Mouse (Mus musculus) heart, embryonic 12.5 days (tissue): ENCODE data around the gene Zcchc12. TPM values are rescaled to one million over a fixed set of nuclear protein-coding genes. Genes with fewer than 3 reads are reported as not detected.
A peak's percentile ranks its signal among the peaks of the same experiment; 100 is the strongest.

ENCODE experiments used
- ATAC-seq: fragments of 200-750 bp; cut with Nextera tagmentation; 2 replicates; pipeline ENCODE4 v1.8.0; 2017; ENCODE audit warnings: moderate TSS enrichment, moderate library complexity; ENCODE audit not compliant: insufficient number of reproducible peaks, low FRiP score
- H3K27ac ChIP-seq: fragments of 300-500 bp; sonication (generic); 2 replicates; pipeline ENCODE4 v1.5.1; 2016; ENCODE audit warnings: mild to moderate bottlenecking, moderate library complexity; ENCODE audit not compliant: poor library complexity, severe bottlenecking
- H3K27me3 ChIP-seq: fragments of 300-500 bp; sonication (generic); replicated peaks from 2 replicates; pipeline ENCODE4 v1.6.1; 2016; ENCODE audit warnings: mild to moderate bottlenecking, moderate library complexity
- H3K36me3 ChIP-seq: fragments of 300-500 bp; sonication (generic); 2 replicates; pipeline ENCODE4 v1.6.1; 2016; ENCODE audit warnings: mild to moderate bottlenecking, moderate library complexity
- H3K4me1 ChIP-seq: fragments of 300-500 bp; sonication (generic); replicated peaks from 2 replicates; pipeline ENCODE4 v1.6.1; 2016; ENCODE audit warnings: mild to moderate bottlenecking
- H3K4me2 ChIP-seq: fragments of 300-500 bp; sonication (generic); 2 replicates; pipeline ENCODE4 v1.6.1; 2016; ENCODE audit warnings: mild to moderate bottlenecking, moderate library complexity
- H3K4me3 ChIP-seq: fragments of 300-500 bp; sonication (generic); 2 replicates; pipeline ENCODE4 v1.5.1; 2016; ENCODE audit warnings: mild to moderate bottlenecking
- H3K9ac ChIP-seq: fragments of 300-500 bp; sonication (generic); 2 replicates; pipeline ENCODE4 v1.6.1; 2016; ENCODE audit warnings: mild to moderate bottlenecking, moderate library complexity
- H3K9me3 ChIP-seq: fragments of 300-500 bp; sonication (generic); replicated peaks from 2 replicates; pipeline ENCODE4 v1.6.1; 2016; ENCODE audit warnings: mild to moderate bottlenecking, moderate library complexity
- WGBS: fragments of 180-500 bp; shearing (Covaris S2); methylation state at CpG from one replicate; pipeline ENCODE4 v1.1.7; 2016; 5-methylcytosine and 5-hydroxymethylcytosine counted together
- polyA plus RNA-seq: library from polyadenylated mRNA; unstranded; fragments of >200 nt; fragmentation: Nextera tagmentation; extraction: Ambion mirVana; gene quantifications from 2 replicates; pipeline ENCODE4 v1.2.1, GENCODE M21; 2016

Zcchc12 gene
- polyA plus RNA-seq: 7.3 and 7.9 TPM in 2 replicates

- Histone ChIP-seq H3K9me3 (no peaks in the 10 kb centered on the region), H3K36me3 (no peaks in the 10 kb centered on the region), H3K4me2 (peak within 1 kb of the TSS; percentile 70), H3K4me1 (0 out of 2 replicates have a peak, but pooled peaks cover 6% of the 10 kb centered on the region), H3K27me3 (peaks cover 15% of the 10 kb centered on the region), H3K4me3 (peak within 1 kb of the TSS; percentile 38), H3K9ac (0 out of 2 replicates have a peak within 1 kb of the TSS, but pooled peaks have one; percentile 3), H3K27ac (no peak within 1 kb of the TSS)
- 23% methylated on average over 25 of the region's 28 CpGs for WGBS
- ATAC-seq: no peak
Observed at GRCm38 (mm10) chrX:36195736-36196525, at the start of gene Zcchc12. Zcchc12 (plus strand) TSS chrX:36195904.

GRCm38 (mm10) chrX:36146746-36147145 lies 49.0 kb upstream of the Zcchc12 start:
- peak; percentile 57; the same call in 1 of the 2 replicates for ATAC-seq
- no peak overlapping the region for H3K4me3 ChIP-seq
- WGBS: 40% methylated on average over 4 of the region's 4 CpGs
- H3K27ac ChIP-seq: peak overlapping the region; percentile 74
- 0 out of 2 replicates have a peak, but pooled peaks cover 3% of the 10 kb centered on the region for H3K4me1 ChIP-seq
- H3K9ac ChIP-seq: no peak overlapping the region
- no peaks in the 10 kb centered on the region for H3K9me3 ChIP-seq
- H3K36me3 ChIP-seq: peaks cover 2% of the 10 kb centered on the region; the same call in 1 of the 2 replicates
- no peak overlapping the region for H3K4me2 ChIP-seq
- H3K27me3 ChIP-seq: no peaks in the 10 kb centered on the region

GRCm38 (mm10) chrX:36150100-36150499 lies 45.6 kb upstream of the Zcchc12 start:
- Histone ChIP-seq H3K4me1 (0 out of 2 replicates have a peak, but pooled peaks cover 5% of the 10 kb centered on the region), H3K4me2 (no peak overlapping the region), H3K36me3 (peaks cover 2% of the 10 kb centered on the region; the same call in 1 of the 2 replicates), H3K9me3 (no peaks in the 10 kb centered on the region), H3K4me3 (no peak overlapping the region), H3K27me3 (no peaks in the 10 kb centered on the region), H3K9ac (no peak overlapping the region), H3K27ac (no peak overlapping the region)
- no peak for ATAC-seq

- 46% methylated on average over 2 of the region's 2 CpGs for WGBS
- Histone ChIP-seq H3K4me3 (no peak overlapping the region), H3K27me3 (no peaks in the 10 kb centered on the region), H3K9me3 (no peaks in the 10 kb centered on the region), H3K9ac (no peak overlapping the region), H3K27ac (no peak overlapping the region), H3K4me2 (no peak overlapping the region), H3K4me1 (0 out of 2 replicates have a peak, but pooled peaks cover 2% of the 10 kb centered on the region), H3K36me3 (no peaks in the 10 kb centered on the region)
- ATAC-seq: no peak
Observed at GRCm38 (mm10) chrX:36156677-36157076, 39.0 kb upstream of the Zcchc12 start.

GRCm38 (mm10) chrX:36161567-36161966 lies 34.1 kb upstream of the Zcchc12 start:
- H3K4me3 ChIP-seq: no peak overlapping the region
- ATAC-seq: no peak
- no peak overlapping the region for H3K4me2 ChIP-seq
- H3K27ac ChIP-seq: no peak overlapping the region
- 37% methylated on average over 4 of the region's 4 CpGs for WGBS
- no peak overlapping the region for H3K9ac ChIP-seq
- H3K36me3 ChIP-seq: no peaks in the 10 kb centered on the region
- H3K4me1 ChIP-seq: no peaks in the 10 kb centered on the region
- H3K9me3 ChIP-seq: no peaks in the 10 kb centered on the region
- H3K27me3 ChIP-seq: no peaks in the 10 kb centered on the region

- no peaks in the 10 kb centered on the region for H3K36me3 ChIP-seq
- H3K9ac ChIP-seq: no peak overlapping the region
- H3K4me1 ChIP-seq: no peaks in the 10 kb centered on the region
- no peaks in the 10 kb centered on the region for H3K27me3 ChIP-seq
- no peak overlapping the region for H3K4me3 ChIP-seq
- no peak overlapping the region for H3K4me2 ChIP-seq
- ATAC-seq: no peak
- H3K27ac ChIP-seq: no peak overlapping the region
- H3K9me3 ChIP-seq: no peaks in the 10 kb centered on the region
Observed at GRCm38 (mm10) chrX:36183625-36184024, 12.1 kb upstream of the Zcchc12 start.

GRCm38 (mm10) chrX:36186036-36186435 lies 9.7 kb upstream of the Zcchc12 start:
- Histone ChIP-seq H3K4me3 (no peak overlapping the region), H3K4me1 (no peaks in the 10 kb centered on the region), H3K9me3 (no peaks in the 10 kb centered on the region), H3K36me3 (no peaks in the 10 kb centered on the region), H3K9ac (no peak overlapping the region), H3K27me3 (no peaks in the 10 kb centered on the region), H3K4me2 (no peak overlapping the region), H3K27ac (no peak overlapping the region)
- 62% methylated on average over 5 of the region's 5 CpGs for WGBS
- ATAC-seq: no peak

- no peak overlapping the region for H3K27ac ChIP-seq
- H3K27me3 ChIP-seq: no peaks in the 10 kb centered on the region
- 46% methylated on average over 6 of the region's 6 CpGs for WGBS
- H3K4me3 ChIP-seq: no peak overlapping the region
- no peak overlapping the region for H3K4me2 ChIP-seq
- H3K4me1 ChIP-seq: no peaks in the 10 kb centered on the region
- ATAC-seq: no peak
- no peaks in the 10 kb centered on the region for H3K36me3 ChIP-seq
- no peaks in the 10 kb centered on the region for H3K9me3 ChIP-seq
- H3K9ac ChIP-seq: no peak overlapping the region
Observed at GRCm38 (mm10) chrX:36186443-36186842, 9.3 kb upstream of the Zcchc12 start.

GRCm38 (mm10) chrX:36193951-36194350 lies 1.8 kb upstream of the Zcchc12 start:
- H3K9me3 ChIP-seq: no peaks in the 10 kb centered on the region
- no peak for ATAC-seq
- no peak overlapping the region for H3K27ac ChIP-seq
- no peak overlapping the region for H3K4me3 ChIP-seq
- peaks cover 15% of the 10 kb centered on the region for H3K27me3 ChIP-seq
- no peak overlapping the region for H3K4me2 ChIP-seq
- no peak overlapping the region for H3K9ac ChIP-seq
- no peaks in the 10 kb centered on the region for H3K36me3 ChIP-seq
- 22% methylated on average over 6 of the region's 6 CpGs for WGBS
- 0 out of 2 replicates have a peak, but pooled peaks cover 6% of the 10 kb centered on the region for H3K4me1 ChIP-seq

- H3K27ac ChIP-seq: no peak overlapping the region
- H3K4me3 ChIP-seq: no peak overlapping the region
- no peaks in the 10 kb centered on the region for H3K27me3 ChIP-seq
- H3K4me2 ChIP-seq: no peak overlapping the region
- H3K9me3 ChIP-seq: no peaks in the 10 kb centered on the region
- no peaks in the 10 kb centered on the region for H3K36me3 ChIP-seq
- no peak for ATAC-seq
- WGBS: 69% methylated on average over 2 of the region's 2 CpGs
- H3K9ac ChIP-seq: no peak overlapping the region
- no peaks in the 10 kb centered on the region for H3K4me1 ChIP-seq
Observed at GRCm38 (mm10) chrX:36209554-36209953, 13.8 kb downstream of the Zcchc12 start.

GRCm38 (mm10) chrX:36211216-36211615 lies 15.5 kb downstream of the Zcchc12 start:
- H3K27me3 ChIP-seq: no peaks in the 10 kb centered on the region
- no peak overlapping the region for H3K27ac ChIP-seq
- no peak overlapping the region for H3K4me3 ChIP-seq
- no peaks in the 10 kb centered on the region for H3K4me1 ChIP-seq
- WGBS: 73% methylated on average over 3 of the region's 3 CpGs
- no peak overlapping the region for H3K4me2 ChIP-seq
- H3K9me3 ChIP-seq: no peaks in the 10 kb centered on the region
- no peak overlapping the region for H3K9ac ChIP-seq
- ATAC-seq: no peak
- H3K36me3 ChIP-seq: no peaks in the 10 kb centered on the region
